ENCODE assay signal across 7 mouse cellular contexts in the genomic region with DNA sequence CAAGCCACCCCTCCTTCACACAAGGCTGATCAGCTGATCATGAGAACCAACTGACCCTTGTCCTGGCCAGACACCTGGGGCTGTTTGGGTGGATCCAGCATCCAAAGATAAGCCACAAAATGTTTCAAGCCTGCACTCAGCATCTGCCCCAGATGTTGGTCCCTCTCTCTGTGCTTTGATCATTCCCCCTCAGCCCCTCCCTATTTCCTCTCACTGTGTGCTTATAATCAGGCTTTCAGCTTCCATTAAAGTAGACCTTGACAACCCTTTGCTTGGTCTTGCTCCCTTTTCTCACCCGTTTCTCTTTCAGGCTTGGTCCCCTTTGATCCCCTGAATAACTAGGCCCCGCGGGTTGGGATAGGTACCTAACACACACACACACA. TPM values are rescaled to one million over a fixed set of nuclear protein-coding genes. Genes with fewer than 3 reads are reported as not detected.
A peak's percentile ranks its signal among the peaks of the same experiment; 100 is the strongest.
DNase-seq lines count a peak whose midpoint lies in the region; ATAC-seq and TF ChIP-seq lines count a peak whose summit lies in the region.
"Not testable (repeated sequence)": the region's sequence is repeated elsewhere in the genome, so short reads cannot be mapped to it uniquely, and the experiment has no call there.

No protein-coding gene starts in this region.

- H3K27ac ChIP-seq in liver, adult 2 months (replicated peaks; ENCODE audit: insufficient read depth, low read depth, low read length) = not testable (repeated sequence)
- peak overlapping the region; percentile 74 for H3K27ac ChIP-seq in liver, embryonic 13.5 days
- H3K27ac ChIP-seq in liver, embryonic 16.5 days (ENCODE audit: low read length) = peak overlapping the region; percentile 29
- peak overlapping the region; percentile 69 for H3K27ac ChIP-seq in thymus, adult 2 months (ENCODE audit: control insufficient read depth, insufficient read depth, low read length)

- H3K79me2 ChIP-seq in liver, adult 2 months (ENCODE audit: control insufficient read depth, insufficient read depth, low read length) = not testable (repeated sequence)

- not testable (repeated sequence) for H3K9me3 ChIP-seq in liver, embryonic 13.5 days (replicated peaks); liver, embryonic 16.5 days (replicated peaks; ENCODE audit: control insufficient read depth, low read length)

- not testable (repeated sequence) for H3K36me3 ChIP-seq in liver, adult 2 months (ENCODE audit: control insufficient read depth, insufficient read depth, low read length); liver, embryonic 13.5 days; liver, embryonic 16.5 days (ENCODE audit: control insufficient read depth, insufficient read depth); thymus, adult 2 months (ENCODE audit: control insufficient read depth, insufficient read depth, low read length)

- H3K4me3 ChIP-seq in liver, adult 2 months (ENCODE audit: insufficient read depth, low read depth, low read length); liver, embryonic 13.5 days (replicated peaks); liver, embryonic 16.5 days (ENCODE audit: low read depth, low read length); thymus, adult 2 months (ENCODE audit: control insufficient read depth, insufficient read depth, low read length): not testable (repeated sequence)

- H3K9ac ChIP-seq in liver, adult 2 months (ENCODE audit: low read depth, low read length); liver, embryonic 16.5 days (ENCODE audit: low read depth, low read length): not testable (repeated sequence)
- H3K9ac ChIP-seq in liver, embryonic 13.5 days = peak overlapping the region; percentile 28; the same call in 1 of the 2 replicates

- peak overlapping the region; percentile 43 for H3K4me2 ChIP-seq in liver, embryonic 13.5 days
- not testable (repeated sequence) for H3K4me2 ChIP-seq in liver, embryonic 16.5 days (ENCODE audit: low read depth, low read length)

- H3K27me3 ChIP-seq in liver, adult 2 months (ENCODE audit: control insufficient read depth, insufficient read depth, low read length); liver, embryonic 13.5 days; liver, embryonic 16.5 days (ENCODE audit: control insufficient read depth, insufficient read depth, low read depth, low read length); thymus, adult 2 months (ENCODE audit: control insufficient read depth, insufficient read depth, low read length): not testable (repeated sequence)

- H3K4me1 ChIP-seq in liver, adult 2 months (ENCODE audit: control insufficient read depth, insufficient read depth, low read length) = not testable (repeated sequence)
- H3K4me1 ChIP-seq in liver, embryonic 13.5 days (replicated peaks) = peaks cover 81% of the 10 kb centered on the region
- H3K4me1 ChIP-seq in liver, embryonic 16.5 days (ENCODE audit: control insufficient read depth, low read depth, low read length) = peaks cover 49% of the 10 kb centered on the region
- H3K4me1 ChIP-seq in thymus, adult 2 months (replicated peaks; ENCODE audit: control insufficient read depth, insufficient read depth, low read length) = peaks cover 37% of the 10 kb centered on the region

- TF ChIP-seq POLR2A in liver, adult 2 months (IDR thresholded peaks at IDR 0.05; ENCODE audit: extremely low read depth, insufficient read depth, low read length); thymus, adult 2 months (IDR thresholded peaks at IDR 0.05; ENCODE audit: control insufficient read depth, extremely low read depth, insufficient read depth, low read length, poor library complexity): not testable (repeated sequence)

- ATAC-seq in liver, embryonic 13.5 days (ENCODE audit: low read depth); liver, embryonic 16.5 days (ENCODE audit: low read depth): not testable (repeated sequence)

- WGBS in liver, adult 2 months = 89% methylated on average over 3 of the region's 3 CpGs
- WGBS in liver, embryonic 13.5 days (ENCODE audit: insufficient replicate concordance) = 83% methylated on average over 3 of the region's 3 CpGs
- WGBS in liver, embryonic 16.5 days (ENCODE audit: insufficient replicate concordance) = 91% methylated on average over 3 of the region's 3 CpGs
- WGBS in thymus, adult 2 months = 60% methylated on average over 3 of the region's 3 CpGs

- DNase-seq in CD4-positive, CD25-positive, alpha-beta regulatory T cell, adult 2 months (ENCODE audit: low read depth, low spot score) = peak; percentile 56
- DNase-seq in T-cell, adult 2 months (ENCODE audit: low spot score) = peak; percentile 71
- DNase-seq in liver, adult 2 months (ENCODE audit: extremely low read depth, low read depth, low spot score) = peak; percentile 69
- DNase-seq in liver, embryonic 13.5 days = not testable (repeated sequence)
- DNase-seq in thymus, adult 2 months = peak; percentile 66
- DNase-seq in thymus, postnatal 25 days = peak; percentile 65

- not testable (repeated sequence) for TF ChIP-seq CTCF in liver, adult 2 months (IDR thresholded peaks at IDR 0.05; ENCODE audit: low read depth, low read length); thymus, adult 2 months (IDR thresholded peaks at IDR 0.05; ENCODE audit: borderline replicate concordance, control insufficient read depth, extremely low read depth, insufficient read depth, low read length, poor library complexity)

RNA-seq across cellular contexts. Expression of a gene that starts 58.4 kb away (rescaled TPM):
- 40.0 and 42.0 TPM in 2 replicates for total RNA-seq in liver, adult 2 months (2014; rRNA removed)
- polyA plus RNA-seq in liver, adult 2 months (2012; rRNA removed) = 16.9 and 20.1 TPM in 2 replicates
- polyA plus RNA-seq in liver, embryonic 13.5 days (2015; fragmentation: Nextera tagmentation; extraction: Ambion mirVana) = 18.8 and 25.6 TPM in 2 replicates
- polyA plus RNA-seq in liver, embryonic 16.5 days (2015; fragmentation: Nextera tagmentation; extraction: Ambion mirVana) = 24.7 and 26.1 TPM in 2 replicates
- 84.9 and 88.1 TPM in 2 replicates for polyA plus RNA-seq in thymus, adult 2 months (2012; rRNA removed)
